Mouse (Mus musculus): ENCODE data around the gene Pigk. TPM values are rescaled to one million over a fixed set of nuclear protein-coding genes. Genes with fewer than 3 reads are reported as not detected.
A peak's percentile ranks its signal among the peaks of the same experiment; 100 is the strongest.

The Pigk gene
- total and polyA plus RNA-seq, 3 experiments = 6.4 to 28.1 (median 24.0) TPM

DNA sequence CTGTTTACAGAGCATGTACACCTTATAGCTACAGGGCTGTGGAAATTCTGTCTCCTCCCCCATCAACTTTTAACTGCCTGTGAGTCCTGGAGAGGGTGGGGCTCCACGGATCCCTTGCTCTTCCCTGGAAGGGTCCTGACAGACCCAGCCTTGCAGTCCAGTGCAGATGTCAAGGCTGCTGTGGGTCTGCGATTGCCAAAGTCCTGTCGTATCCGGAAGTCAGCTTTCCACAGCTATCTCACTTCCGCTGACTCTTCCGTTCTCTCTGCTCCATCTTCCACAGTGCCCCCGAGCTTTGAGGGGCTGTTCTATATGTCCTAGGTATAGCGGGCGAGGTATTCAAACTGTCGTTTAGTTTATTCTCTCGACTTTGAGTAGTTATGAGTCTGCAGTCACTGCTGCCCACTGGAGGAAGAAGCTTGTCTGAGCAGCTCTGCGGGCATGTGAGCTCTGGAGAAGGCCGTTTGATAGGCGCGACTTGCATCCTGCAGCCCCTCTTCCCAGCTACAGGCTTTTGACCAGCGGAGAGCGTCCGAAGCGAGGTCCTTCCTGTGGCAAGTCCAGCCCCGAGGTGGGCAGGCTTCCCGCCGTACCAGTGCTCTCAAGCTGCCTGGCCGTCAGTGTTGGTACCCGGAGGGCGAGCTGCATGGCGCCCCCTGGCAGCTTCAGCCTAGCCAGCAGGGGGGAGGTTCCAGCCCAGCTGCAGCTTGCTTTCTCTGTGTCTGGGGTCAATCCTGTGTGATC lies 49.4 kb downstream of the Pigk start:
- WGBS = 10% methylated on average over 26 of the region's 26 CpGs
- Histone ChIP-seq H3K4me1 (ENCODE audit: control insufficient read depth, insufficient read depth, low read length) (peaks cover 1% of the 10 kb centered on the region; the same call in 1 of the 2 replicates), H3K4me3 (peak overlapping the region; percentile 48), H3K79me2 (replicated peaks; ENCODE audit: control insufficient read depth, insufficient read depth, low read length) (no peaks in the 10 kb centered on the region), H3K27ac (peak overlapping the region; percentile 45), H3K27me3 (ENCODE audit: control insufficient read depth, insufficient read depth, low read length) (no peaks in the 10 kb centered on the region), H3K9ac (ENCODE audit: low read depth, low read length) (peak overlapping the region; percentile 60), H3K36me3 (ENCODE audit: control insufficient read depth, insufficient read depth, low read length) (no peaks in the 10 kb centered on the region)
- intact Hi-C loops (cut with DNase I) = no loop called here
- DNase-seq = peak; percentile 58 to 67
- TF ChIP-seq POLR2A (IDR thresholded peaks at IDR 0.05; ENCODE audit: insufficient read depth, low read depth, low read length) (no peak), CTCF (IDR thresholded peaks at IDR 0.05) (peak; percentile 66)

GRCm38 (mm10) chr3:152764516-152765312 lies 50.8 kb downstream of the Pigk start:
- peaks cover 1% of the 10 kb centered on the region; the same call in 1 of the 2 replicates for H3K4me1 ChIP-seq (ENCODE audit: control insufficient read depth, insufficient read depth, low read length)
- H3K4me3 ChIP-seq = no peak overlapping the region
- intact Hi-C loops (cut with DNase I) = no loop called here
- H3K9ac ChIP-seq (ENCODE audit: low read depth, low read length) = no peak overlapping the region
- no peak overlapping the region for H3K27ac ChIP-seq
- no peaks in the 10 kb centered on the region for H3K36me3 ChIP-seq (ENCODE audit: control insufficient read depth, insufficient read depth, low read length)
- H3K27me3 ChIP-seq (ENCODE audit: control insufficient read depth, insufficient read depth, low read length) = no peaks in the 10 kb centered on the region
- TF ChIP-seq CTCF (IDR thresholded peaks at IDR 0.05) = no peak
- TF ChIP-seq POLR2A (IDR thresholded peaks at IDR 0.05; ENCODE audit: insufficient read depth, low read depth, low read length) = no peak
- no peak for TF ChIP-seq EP300 (IDR thresholded peaks at IDR 0.05; ENCODE audit: insufficient read depth, low read depth, low read length)
- DNase-seq = no peak
- H3K79me2 ChIP-seq (replicated peaks; ENCODE audit: control insufficient read depth, insufficient read depth, low read length) = no peaks in the 10 kb centered on the region
- 53% methylated on average over 8 of the region's 8 CpGs for WGBS

DNA sequence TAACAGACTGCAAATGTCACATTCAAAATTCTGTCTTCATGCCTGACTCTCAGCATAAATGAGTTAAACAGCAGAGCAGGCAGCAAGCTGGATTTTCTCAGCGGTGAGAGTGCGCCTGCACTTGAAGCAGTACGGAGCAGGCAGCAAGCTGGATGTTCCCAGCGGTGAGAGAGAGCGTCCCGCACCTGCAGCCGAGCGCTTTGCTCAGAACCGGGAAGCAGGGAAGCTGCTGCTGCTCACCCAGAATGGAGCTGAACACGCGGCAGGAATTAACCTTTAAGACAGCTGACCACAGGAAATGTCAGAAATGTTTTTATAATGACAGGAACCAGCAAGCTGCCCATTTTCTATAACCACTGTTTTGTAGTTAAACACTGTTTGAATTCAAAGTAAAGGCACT lies 53.6 kb downstream of the Pigk start:
- peaks cover 1% of the 10 kb centered on the region; the same call in 1 of the 2 replicates for H3K4me1 ChIP-seq (ENCODE audit: control insufficient read depth, insufficient read depth, low read length)
- no peak overlapping the region for H3K4me3 ChIP-seq
- 58% methylated on average over 11 of the region's 11 CpGs for WGBS
- no peaks in the 10 kb centered on the region for H3K27me3 ChIP-seq (ENCODE audit: control insufficient read depth, insufficient read depth, low read length)
- no peak overlapping the region for H3K27ac ChIP-seq
- intact Hi-C loops (cut with DNase I) = no loop called here
- H3K36me3 ChIP-seq (ENCODE audit: control insufficient read depth, insufficient read depth, low read length) = no peaks in the 10 kb centered on the region
- no peak for DNase-seq
- H3K9ac ChIP-seq (ENCODE audit: low read depth, low read length) = no peak overlapping the region
- TF ChIP-seq CTCF (IDR thresholded peaks at IDR 0.05) (no peak), EP300 (IDR thresholded peaks at IDR 0.05; ENCODE audit: insufficient read depth, low read depth, low read length) (no peak), POLR2A (IDR thresholded peaks at IDR 0.05; ENCODE audit: insufficient read depth, low read depth, low read length) (no peak)
- no peaks in the 10 kb centered on the region for H3K79me2 ChIP-seq (replicated peaks; ENCODE audit: control insufficient read depth, insufficient read depth, low read length)

DNA sequence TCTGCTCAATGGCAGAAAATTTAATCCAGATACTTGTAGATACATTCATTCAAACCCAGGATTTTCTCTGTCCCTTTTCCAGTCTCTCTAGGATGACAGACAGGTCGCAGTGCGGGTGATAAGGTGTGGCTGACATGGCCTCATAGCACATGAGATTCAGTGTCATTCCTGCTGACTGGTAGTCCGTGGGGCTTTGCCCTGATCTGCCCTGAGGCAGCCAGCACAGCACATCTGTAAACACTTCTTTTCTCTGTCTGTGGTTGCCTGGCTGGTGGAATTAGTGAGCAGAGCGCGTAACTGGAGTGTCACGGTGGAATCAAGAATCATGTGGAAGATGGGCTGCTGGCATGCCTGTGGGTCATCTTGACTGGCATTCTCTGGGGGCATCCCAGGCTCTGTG lies 56.2 kb downstream of the Pigk start:
- Histone ChIP-seq H3K4me1 (ENCODE audit: control insufficient read depth, insufficient read depth, low read length) (no peaks in the 10 kb centered on the region), H3K4me3 (no peak overlapping the region), H3K36me3 (ENCODE audit: control insufficient read depth, insufficient read depth, low read length) (no peaks in the 10 kb centered on the region), H3K79me2 (replicated peaks; ENCODE audit: control insufficient read depth, insufficient read depth, low read length) (no peaks in the 10 kb centered on the region), H3K27me3 (ENCODE audit: control insufficient read depth, insufficient read depth, low read length) (no peaks in the 10 kb centered on the region), H3K27ac (no peak overlapping the region), H3K9ac (ENCODE audit: low read depth, low read length) (no peak overlapping the region)
- WGBS = 89% methylated on average over 6 of the region's 6 CpGs
- no peak for DNase-seq
- intact Hi-C loops (cut with DNase I) = no loop called here
- TF ChIP-seq POLR2A (IDR thresholded peaks at IDR 0.05; ENCODE audit: insufficient read depth, low read depth, low read length) = no peak
- TF ChIP-seq CTCF (IDR thresholded peaks at IDR 0.05) = no peak
- TF ChIP-seq EP300 (IDR thresholded peaks at IDR 0.05; ENCODE audit: insufficient read depth, low read depth, low read length) = no peak

GRCm38 (mm10) chr3:152776363-152776762 lies 62.5 kb downstream of the Pigk start:
- Histone ChIP-seq H3K27me3 (ENCODE audit: control insufficient read depth, insufficient read depth, low read length) (no peaks in the 10 kb centered on the region), H3K36me3 (ENCODE audit: control insufficient read depth, insufficient read depth, low read length) (no peaks in the 10 kb centered on the region), H3K9ac (ENCODE audit: low read depth, low read length) (no peak overlapping the region), H3K4me1 (ENCODE audit: control insufficient read depth, insufficient read depth, low read length) (no peaks in the 10 kb centered on the region), H3K27ac (no peak overlapping the region), H3K79me2 (replicated peaks; ENCODE audit: control insufficient read depth, insufficient read depth, low read length) (no peaks in the 10 kb centered on the region), H3K4me3 (no peak overlapping the region)
- intact Hi-C loops (cut with DNase I) = no loop called here
- WGBS = 84% methylated on average over 6 of the region's 6 CpGs
- DNase-seq = no peak
- no peak for TF ChIP-seq CTCF (IDR thresholded peaks at IDR 0.05)
- no peak for TF ChIP-seq EP300 (IDR thresholded peaks at IDR 0.05; ENCODE audit: insufficient read depth, low read depth, low read length)
- no peak for TF ChIP-seq POLR2A (IDR thresholded peaks at IDR 0.05; ENCODE audit: insufficient read depth, low read depth, low read length)

All from heart, adult 2 months (tissue).